Mouse (Mus musculus): ENCODE data around the gene Fyb2. TPM values are rescaled to one million over a fixed set of nuclear protein-coding genes. Genes with fewer than 3 reads are reported as not detected.
A peak's percentile ranks its signal among the peaks of the same experiment; 100 is the strongest.
"Not testable (repeated sequence)": the region's sequence is repeated elsewhere in the genome, so short reads cannot be mapped to it uniquely, and the experiment has no call there.

Gene Fyb2
- total RNA-seq, 2 experiments from 2014 or later = not detected

GRCm38 (mm10) chr4:104939535-104939934 is 26.3 kb downstream of the Fyb2 start:
- no peak for DNase-seq

- no peak for DNase-seq
Observed at GRCm38 (mm10) chr4:104941895-104942294, 28.6 kb downstream of the Fyb2 start.

- no peak for DNase-seq
Observed at GRCm38 (mm10) chr4:104944482-104944881, 31.2 kb downstream of the Fyb2 start.

GRCm38 (mm10) chr4:104948886-104949285 is 35.6 kb downstream of the Fyb2 start:
- DNase-seq = peak; percentile 48 to 59

- no peak for DNase-seq
Observed at GRCm38 (mm10) chr4:104949304-104949703, 36.0 kb downstream of the Fyb2 start.

- peak; percentile 14 to 28 for DNase-seq
Observed at GRCm38 (mm10) chr4:104951280-104951878, 38.1 kb downstream of the Fyb2 start.

GRCm38 (mm10) chr4:104956691-104957090 is 43.4 kb downstream of the Fyb2 start:
- DNase-seq = no peak

GRCm38 (mm10) chr4:104961431-104961830 is 48.2 kb downstream of the Fyb2 start:
- DNase-seq = no peak

GRCm38 (mm10) chr4:104972606-104973005 is 59.4 kb downstream of the Fyb2 start:
- DNase-seq = no peak

GRCm38 (mm10) chr4:104975162-104975830 is 62.0 kb downstream of the Fyb2 start:
- no peak for DNase-seq

- DNase-seq = no peak
Observed at GRCm38 (mm10) chr4:104985960-104986632, 72.8 kb downstream of the Fyb2 start.

GRCm38 (mm10) chr4:104987631-104988030 is 74.4 kb downstream of the Fyb2 start:
- DNase-seq = no peak

- DNase-seq = peak in 1 of 2 experiments; percentile 11
Observed at GRCm38 (mm10) chr4:104988102-104988501, 74.8 kb downstream of the Fyb2 start.

- DNase-seq = no peak
Observed at GRCm38 (mm10) chr4:104988709-104989108, 75.5 kb downstream of the Fyb2 start.

- peak; percentile 27 to 62 for DNase-seq
Observed at GRCm38 (mm10) chr4:104990016-104990415, 76.8 kb downstream of the Fyb2 start.

GRCm38 (mm10) chr4:104990686-104991085 is 77.4 kb downstream of the Fyb2 start:
- peak in 1 of 2 experiments; percentile 29 for DNase-seq

- no peak for DNase-seq
Observed at GRCm38 (mm10) chr4:104992271-104992670, 79.0 kb downstream of the Fyb2 start.

GRCm38 (mm10) chr4:104993140-104993874 is 80.1 kb downstream of the Fyb2 start:
- DNase-seq = no peak

GRCm38 (mm10) chr4:104999702-105000101 is 86.4 kb downstream of the Fyb2 start:
- DNase-seq = peak in 1 of 2 experiments; percentile 16

GRCm38 (mm10) chr4:105001736-105002135 is 88.5 kb downstream of the Fyb2 start:
- DNase-seq = no peak

GRCm38 (mm10) chr4:105004135-105004534 is 90.9 kb downstream of the Fyb2 start:
- no peak for DNase-seq

GRCm38 (mm10) chr4:105004649-105005048 is 91.4 kb downstream of the Fyb2 start:
- not testable (repeated sequence) for DNase-seq
